Mouse (Mus musculus): ENCODE results near the gene Mettl5. TPM values are rescaled to one million over a fixed set of nuclear protein-coding genes. Genes with fewer than 3 reads are reported as not detected.

Gene Mettl5
- total RNA-seq, 2 experiments from 2014 or later = 13.8 to 14.8 TPM

- no peak for DNase-seq (ENCODE audit: low spot score in 2 of 2)
These were observed 27.5 kb downstream of the Mettl5 start for GRCm38 (mm10) chr2:69857882-69858281.

GRCm38 (mm10) chr2:69856392-69856791 lies 29.0 kb downstream of the Mettl5 start:
- DNase-seq (ENCODE audit: low spot score in 2 of 2) = no peak

- DNase-seq (ENCODE audit: low spot score in 2 of 2) = no peak
These were observed 33.9 kb downstream of the Mettl5 start for GRCm38 (mm10) chr2:69851427-69852058.

- DNase-seq (ENCODE audit: low spot score in 2 of 2) = no peak
These were observed 36.2 kb downstream of the Mettl5 start for GRCm38 (mm10) chr2:69849215-69849614.

- DNase-seq (ENCODE audit: low spot score in 2 of 2) = no peak
These were observed 45.2 kb downstream of the Mettl5 start for GRCm38 (mm10) chr2:69840261-69840660.

- no peak for DNase-seq (ENCODE audit: low spot score in 2 of 2)
These were observed 46.7 kb downstream of the Mettl5 start for GRCm38 (mm10) chr2:69838707-69839106.

- DNase-seq (ENCODE audit: low spot score in 2 of 2) = no peak
These were observed 47.4 kb downstream of the Mettl5 start for GRCm38 (mm10) chr2:69837996-69838395.

- no peak for DNase-seq (ENCODE audit: low spot score in 2 of 2)
These were observed 48.0 kb downstream of the Mettl5 start for GRCm38 (mm10) chr2:69837244-69837967.

- DNase-seq (ENCODE audit: low spot score in 2 of 2) = no peak
These were observed 55.3 kb downstream of the Mettl5 start for GRCm38 (mm10) chr2:69830116-69830515.

GRCm38 (mm10) chr2:69829680-69830079 lies 55.7 kb downstream of the Mettl5 start:
- no peak for DNase-seq (ENCODE audit: low spot score in 2 of 2)

- DNase-seq (ENCODE audit: low spot score in 2 of 2) = no peak
These were observed 57.4 kb downstream of the Mettl5 start for GRCm38 (mm10) chr2:69828031-69828430.

GRCm38 (mm10) chr2:69826380-69826779 lies 59.0 kb downstream of the Mettl5 start:
- DNase-seq (ENCODE audit: low spot score in 2 of 2) = no peak

GRCm38 (mm10) chr2:69825898-69826297 lies 59.5 kb downstream of the Mettl5 start:
- no peak for DNase-seq (ENCODE audit: low spot score in 2 of 2)

- DNase-seq (ENCODE audit: low spot score in 2 of 2) = peak in 1 of 2 experiments; percentile 50
These were observed 62.2 kb downstream of the Mettl5 start for GRCm38 (mm10) chr2:69823129-69823677.

GRCm38 (mm10) chr2:69822361-69823128 lies 62.9 kb downstream of the Mettl5 start:
- peak in 1 of 2 experiments; percentile 51 for DNase-seq (ENCODE audit: low spot score in 2 of 2)

GRCm38 (mm10) chr2:69821711-69822110 lies 63.7 kb downstream of the Mettl5 start, which contains the start of gene Klhl23:
Klhl23 (plus strand) TSS chr2:69821944.
- no peak for DNase-seq (ENCODE audit: low spot score in 2 of 2)

Other genes with a start within 250 kb of the Mettl5 start
- 10 to 100 TPM; 21.8 to 25.0 TPM for gene Bbs5, start 238.4 kb downstream of the Mettl5 start, total RNA-seq (2021)
- under 1 TPM; 0.25 to 0.47 TPM for gene Klhl41, start 215.5 kb downstream of the Mettl5 start, total RNA-seq (2021)
- 10 to 100 TPM; 16.9 to 17.3 TPM for gene Fastkd1, start 172.1 kb downstream of the Mettl5 start, total RNA-seq (2021)
- 10 to 100 TPM; 66.3 to 66.9 TPM for gene Ppig, start 163.1 kb downstream of the Mettl5 start, total RNA-seq (2021)
- gene Ccdc173, start 96.0 kb downstream of the Mettl5 start, total RNA-seq (2021) = 1 to 10 TPM; 2.2 to 2.7 TPM
- gene Phospho2, start 96.0 kb downstream of the Mettl5 start, total RNA-seq (2021) = 10 to 100 TPM; 23.9 to 24.3 TPM
- 10 to 100 TPM; 37.7 to 40.9 TPM for gene Klhl23, start 63.7 kb downstream of the Mettl5 start, total RNA-seq (2021)
- 100 to 1,000 TPM; 119 to 132 TPM for gene Ssb, start 24.1 kb downstream of the Mettl5 start, total RNA-seq (2021)
- 100 to 1,000 TPM; 106 to 118 TPM for gene Ubr3, start 11.6 kb upstream of the Mettl5 start, total RNA-seq (2021)
- gene Myo3b, start 153.5 kb upstream of the Mettl5 start, total RNA-seq (2021) = under 1 TPM; 0.64 to 0.94 TPM

Measured in layer of hippocampus, adult 18-20 months (tissue).